9 mouse cellular contexts compared by ENCODE assay signal in genomic region chr11:51817756-51818155, GRCm38 (mm10). TPM values are rescaled to one million over a fixed set of nuclear protein-coding genes. Genes with fewer than 3 reads are reported as not detected.
DNase-seq lines count a peak whose midpoint lies in the region; ATAC-seq lines count a peak whose summit lies in the region.
"Had no signal": no experiment of that assay in that cellular context is flagged by ENCODE, and none has a peak within 500 bp of the region (broad histone marks: within the 10 kb centered on the region; RNA-seq: fewer than 3 reads in every experiment).

No protein-coding gene starts in this region.

- peak; percentile 91 for DNase-seq in hindbrain, embryonic 11.5 days (ENCODE audit: low spot score)
- peak; percentile 93 for DNase-seq in c-Kit-positive CD71-negative TER-119-negative erythroid progenitor cells, embryonic 14.5 days (ENCODE audit: low read depth)
- DNase-seq in forelimb bud, embryonic 11.5 days (ENCODE audit: low read depth, low spot score): peak; percentile 83
- DNase-seq in left cerebral cortex, postnatal 14 days (ENCODE audit: low spot score in 2 of 2): peak; percentile 92 to 94
- peak; percentile 91 for DNase-seq in midbrain, embryonic 14.5 days
- DNase-seq in spleen, postnatal 36 days (ENCODE audit: low spot score in 2 of 2): peak; percentile 89 to 92

- no peaks in the 10 kb centered on the region for H3K4me1 ChIP-seq in hindbrain, embryonic 11.5 days (replicated peaks; ENCODE audit: control insufficient read depth, insufficient read depth, low read length)
- peaks cover 5% of the 10 kb centered on the region for H3K4me1 ChIP-seq in hindbrain, embryonic 12.5 days
- H3K4me1 ChIP-seq in midbrain, embryonic 14.5 days (ENCODE audit: control insufficient read depth, insufficient read depth, low read length): 0 out of 2 replicates have a peak, but pooled peaks cover 3% of the 10 kb centered on the region
- H3K4me1 ChIP-seq: stomach, embryonic 15.5 days had no signal

- 34% methylated on average over 6 of the region's 6 CpGs for WGBS in hindbrain, embryonic 11.5 days
- WGBS in hindbrain, embryonic 12.5 days: 47% methylated on average over 6 of the region's 6 CpGs
- 39% methylated on average over 6 of the region's 6 CpGs for WGBS in midbrain, embryonic 14.5 days

- no peaks in the 10 kb centered on the region for H3K9me3 ChIP-seq in hindbrain, embryonic 11.5 days (ENCODE audit: control insufficient read depth, low read length)
- H3K9me3 ChIP-seq in hindbrain, embryonic 12.5 days (replicated peaks): no peaks in the 10 kb centered on the region
- no peaks in the 10 kb centered on the region for H3K9me3 ChIP-seq in midbrain, embryonic 14.5 days (ENCODE audit: control insufficient read depth, low read length)
- H3K9me3 ChIP-seq: stomach, embryonic 15.5 days had no signal

- no peaks in the 10 kb centered on the region for H3K27me3 ChIP-seq in hindbrain, embryonic 11.5 days (ENCODE audit: control insufficient read depth, insufficient read depth, low read length)
- H3K27me3 ChIP-seq in hindbrain, embryonic 12.5 days: no peaks in the 10 kb centered on the region
- H3K27me3 ChIP-seq in midbrain, embryonic 14.5 days (ENCODE audit: control insufficient read depth, insufficient read depth, low read length): no peaks in the 10 kb centered on the region
- H3K27me3 ChIP-seq: stomach, embryonic 15.5 days had no signal

- H3K4me2 ChIP-seq in hindbrain, embryonic 11.5 days (replicated peaks; ENCODE audit: low read depth, low read length): no peak overlapping the region
- no peak overlapping the region for H3K4me2 ChIP-seq in hindbrain, embryonic 12.5 days (replicated peaks)
- H3K4me2 ChIP-seq in midbrain, embryonic 14.5 days (ENCODE audit: low read length): no peak overlapping the region
- H3K4me2 ChIP-seq: stomach, embryonic 15.5 days had no signal

- intact Hi-C loops in left cerebral cortex, postnatal 14 days (cut with DNase I): no loop called here

- H3K4me3 ChIP-seq in hindbrain, embryonic 11.5 days (ENCODE audit: low read depth, low read length): no peak overlapping the region
- H3K4me3 ChIP-seq in hindbrain, embryonic 12.5 days: no peak overlapping the region
- H3K4me3 ChIP-seq in midbrain, embryonic 14.5 days (replicated peaks; ENCODE audit: low read depth, low read length): no peak overlapping the region
- H3K4me3 ChIP-seq: stomach, embryonic 15.5 days had no signal

- no peaks in the 10 kb centered on the region for H3K36me3 ChIP-seq in hindbrain, embryonic 11.5 days (ENCODE audit: control insufficient read depth, insufficient read depth, low read length)
- no peaks in the 10 kb centered on the region for H3K36me3 ChIP-seq in hindbrain, embryonic 12.5 days
- no peaks in the 10 kb centered on the region for H3K36me3 ChIP-seq in midbrain, embryonic 14.5 days (ENCODE audit: control insufficient read depth, insufficient read depth, low read length)

- H3K9ac ChIP-seq in hindbrain, embryonic 11.5 days (ENCODE audit: low read depth, low read length): no peak overlapping the region
- H3K9ac ChIP-seq in hindbrain, embryonic 12.5 days: no peak overlapping the region
- no peak overlapping the region for H3K9ac ChIP-seq in midbrain, embryonic 14.5 days (replicated peaks; ENCODE audit: low read length)
- H3K9ac ChIP-seq: stomach, embryonic 15.5 days had no signal

- no peak overlapping the region for H3K27ac ChIP-seq in hindbrain, embryonic 11.5 days (ENCODE audit: low read depth, low read length)
- H3K27ac ChIP-seq in hindbrain, embryonic 12.5 days: no peak overlapping the region
- no peak overlapping the region for H3K27ac ChIP-seq in midbrain, embryonic 14.5 days (replicated peaks; ENCODE audit: low read depth, low read length)
- H3K27ac ChIP-seq: stomach, embryonic 15.5 days had no signal

- 0 out of 2 replicates have a peak, but pooled peaks have one; percentile 14 for ATAC-seq in hindbrain, embryonic 11.5 days (ENCODE audit: low FRiP score)
- no peak for ATAC-seq in hindbrain, embryonic 12.5 days (ENCODE audit: low FRiP score)
- peak; percentile 81 for ATAC-seq in inflammation-experienced regulatory T-cells, adult 6 months
- ATAC-seq in midbrain, embryonic 14.5 days (ENCODE audit: low FRiP score, low TSS enrichment): no peak

RNA-seq across cellular contexts. Expression of gene Jade2, which starts 39.7 kb away (rescaled TPM):
- polyA plus RNA-seq in hindbrain, embryonic 11.5 days (2014; fragmentation: Nextera tagmentation; extraction: Ambion mirVana): 0.34 and 0.40 TPM in 2 replicates
- polyA plus RNA-seq in hindbrain, embryonic 12.5 days (2016; fragmentation: Nextera tagmentation; extraction: Ambion mirVana): 0.83 and 1.0 TPM in 2 replicates
- polyA plus RNA-seq in inflammation-experienced regulatory T-cells, adult 6 months (2017; shearing (Covaris generic)): 10 to 100 TPM; 14.1 to 21.5 (median 20.1) TPM
- 10 to 100 TPM; 12.3 to 13.4 TPM for total RNA-seq in left cerebral cortex, postnatal 14 days (2021)
- polyA plus RNA-seq in midbrain, embryonic 14.5 days (2014; fragmentation: Nextera tagmentation; extraction: Ambion mirVana): 0.28 and 0.30 TPM in 2 replicates

RNA-seq across cellular contexts. Expression of gene Sar1b, which starts 54.3 kb away (rescaled TPM):
- polyA plus RNA-seq in hindbrain, embryonic 11.5 days (2014; fragmentation: Nextera tagmentation; extraction: Ambion mirVana): 140 and 146 TPM in 2 replicates
- polyA plus RNA-seq in hindbrain, embryonic 12.5 days (2016; fragmentation: Nextera tagmentation; extraction: Ambion mirVana): 125 and 126 TPM in 2 replicates
- polyA plus RNA-seq in inflammation-experienced regulatory T-cells, adult 6 months (2017; shearing (Covaris generic)): 100 to 1,000 TPM; 128 to 162 (median 150) TPM
- total RNA-seq in left cerebral cortex, postnatal 14 days (2021): 10 to 100 TPM; 73.8 to 74.4 TPM
- polyA plus RNA-seq in midbrain, embryonic 14.5 days (2014; fragmentation: Nextera tagmentation; extraction: Ambion mirVana): 188 and 211 TPM in 2 replicates

RNA-seq across cellular contexts. Expression of gene Sec24a, which starts 54.3 kb away (rescaled TPM):
- 12.7 and 16.1 TPM in 2 replicates for polyA plus RNA-seq in hindbrain, embryonic 11.5 days (2014; fragmentation: Nextera tagmentation; extraction: Ambion mirVana)
- polyA plus RNA-seq in hindbrain, embryonic 12.5 days (2016; fragmentation: Nextera tagmentation; extraction: Ambion mirVana): 16.4 and 18.1 TPM in 2 replicates
- 10 to 100 TPM; 15.3 to 22.3 (median 19.0) TPM for polyA plus RNA-seq in inflammation-experienced regulatory T-cells, adult 6 months (2017; shearing (Covaris generic))
- total RNA-seq in left cerebral cortex, postnatal 14 days (2021): 10 to 100 TPM; 20.9 to 24.4 TPM
- polyA plus RNA-seq in midbrain, embryonic 14.5 days (2014; fragmentation: Nextera tagmentation; extraction: Ambion mirVana): 15.0 and 16.9 TPM in 2 replicates

Comparison
In these comparisons a context has a peak if more than half of its experiments do, and no peak if none do; other contexts are left out.
1. ATAC-seq: peak in hindbrain, embryonic 11.5 days (single experiment) and inflammation-experienced regulatory T-cells, adult 6 months (single experiment); none in hindbrain, embryonic 12.5 days (single experiment) and midbrain, embryonic 14.5 days (single experiment).
2. Peak in every context shown above with its lines, with median percentiles within 50 percentile points of each other: DNase-seq.